Mouse (Mus musculus): ENCODE measurements around the gene Nhlrc4. TPM values are rescaled to one million over a fixed set of nuclear protein-coding genes. Genes with fewer than 3 reads are reported as not detected.
A peak's percentile ranks its signal among the peaks of the same experiment; 100 is the strongest.

Nhlrc4 gene
- total RNA-seq, 1 experiment from 2014 or later = not detected

DNA sequence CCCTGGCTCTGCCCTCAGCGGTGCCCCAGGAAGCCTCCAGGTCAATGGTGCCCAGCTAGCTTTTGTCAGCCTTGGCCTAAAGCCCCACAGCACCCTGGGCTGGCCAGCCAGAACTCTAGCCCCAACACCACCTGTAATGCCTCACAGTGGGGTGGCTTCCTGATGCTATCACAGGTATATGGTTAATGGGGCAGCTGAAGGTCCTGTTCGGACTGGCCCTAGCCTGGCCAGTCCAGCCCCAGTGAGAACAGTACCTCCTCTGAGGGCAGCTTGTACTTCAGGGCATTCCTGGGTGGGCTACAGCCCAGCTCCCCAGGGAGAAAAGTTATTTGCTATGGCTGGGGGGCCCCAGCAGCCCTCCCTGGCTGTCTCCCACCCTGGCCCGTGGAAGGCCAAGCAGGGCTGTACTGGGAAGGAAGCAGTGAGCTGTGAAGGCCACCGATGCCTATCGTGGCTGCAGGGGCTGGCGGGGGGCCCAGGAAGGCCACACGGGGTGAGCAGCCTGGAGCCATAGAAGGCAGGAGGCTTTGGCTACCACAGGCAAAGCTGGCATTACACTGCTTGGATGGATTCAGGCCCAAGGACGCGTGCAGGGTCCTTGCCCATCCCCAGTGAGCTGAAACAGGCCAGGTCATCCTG lies 875 bp upstream of the Nhlrc4 start:
- ATAC-seq (replicated peaks in 1 of 2; ENCODE audit: insufficient read depth in 1 of 2, low FRiP score in 2 of 2, low TSS enrichment in 1 of 2, low read depth in 1 of 2, poor library complexity in 2 of 2, severe bottlenecking in 2 of 2) = no peak

- ATAC-seq (replicated peaks in 1 of 2; ENCODE audit: insufficient read depth in 1 of 2, low FRiP score in 2 of 2, low TSS enrichment in 1 of 2, low read depth in 1 of 2, poor library complexity in 2 of 2, severe bottlenecking in 2 of 2) = no peak
These were observed 992 bp downstream of the Nhlrc4 start for GRCm38 (mm10) chr17:25943769-25944168.

GRCm38 (mm10) chr17:25943221-25943620 lies 1.5 kb downstream of the Nhlrc4 start:
- ATAC-seq (replicated peaks in 1 of 2; ENCODE audit: insufficient read depth in 1 of 2, low FRiP score in 2 of 2, low TSS enrichment in 1 of 2, low read depth in 1 of 2, poor library complexity in 2 of 2, severe bottlenecking in 2 of 2) = no peak

- ATAC-seq (replicated peaks in 1 of 2; ENCODE audit: insufficient read depth in 1 of 2, low FRiP score in 2 of 2, low TSS enrichment in 1 of 2, low read depth in 1 of 2, poor library complexity in 2 of 2, severe bottlenecking in 2 of 2) = no peak; a peak in 1 of 4 replicates
These were observed 2.1 kb downstream of the Nhlrc4 start for GRCm38 (mm10) chr17:25942597-25943151.

GRCm38 (mm10) chr17:25941511-25942241 lies 3.1 kb downstream of the Nhlrc4 start:
- ATAC-seq (replicated peaks in 1 of 2; ENCODE audit: insufficient read depth in 1 of 2, low FRiP score in 2 of 2, low TSS enrichment in 1 of 2, low read depth in 1 of 2, poor library complexity in 2 of 2, severe bottlenecking in 2 of 2) = peak; percentile 61 to 74

GRCm38 (mm10) chr17:25934526-25934925 lies 10.2 kb downstream of the Nhlrc4 start:
- no peak for ATAC-seq (replicated peaks in 1 of 2; ENCODE audit: insufficient read depth in 1 of 2, low FRiP score in 2 of 2, low TSS enrichment in 1 of 2, low read depth in 1 of 2, poor library complexity in 2 of 2, severe bottlenecking in 2 of 2)

DNA sequence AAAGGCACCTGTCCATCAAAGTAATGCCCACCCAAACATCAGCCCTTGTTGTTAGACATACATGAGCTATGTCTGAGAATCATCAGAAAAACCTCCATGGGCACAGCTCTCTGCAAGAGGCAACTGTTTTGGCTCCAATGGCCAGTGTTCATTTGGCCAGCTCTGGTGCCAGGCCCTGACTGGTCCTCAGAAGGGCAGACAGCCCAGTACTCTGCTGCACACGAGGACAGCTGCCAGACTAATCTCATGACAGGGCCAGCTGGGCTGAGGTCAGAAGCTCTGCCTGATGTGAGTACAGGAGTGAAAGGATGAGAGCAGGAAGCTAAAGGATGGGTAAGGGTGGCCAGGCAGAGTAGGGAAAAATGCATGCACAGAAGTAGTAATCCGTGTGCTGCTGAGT lies 19.4 kb downstream of the Nhlrc4 start:
- no peak for ATAC-seq (replicated peaks in 1 of 2; ENCODE audit: insufficient read depth in 1 of 2, low FRiP score in 2 of 2, low TSS enrichment in 1 of 2, low read depth in 1 of 2, poor library complexity in 2 of 2, severe bottlenecking in 2 of 2)

- no peak for ATAC-seq (replicated peaks in 1 of 2; ENCODE audit: insufficient read depth in 1 of 2, low FRiP score in 2 of 2, low TSS enrichment in 1 of 2, low read depth in 1 of 2, poor library complexity in 2 of 2, severe bottlenecking in 2 of 2)
These were observed 22.6 kb downstream of the Nhlrc4 start for GRCm38 (mm10) chr17:25922120-25922519.

GRCm38 (mm10) chr17:25919786-25920642 lies 24.7 kb downstream of the Nhlrc4 start:
- ATAC-seq (replicated peaks in 1 of 2; ENCODE audit: insufficient read depth in 1 of 2, low FRiP score in 2 of 2, low TSS enrichment in 1 of 2, low read depth in 1 of 2, poor library complexity in 2 of 2, severe bottlenecking in 2 of 2) = peak; percentile 94 to 96

GRCm38 (mm10) chr17:25919144-25919785 lies 25.5 kb downstream of the Nhlrc4 start, which contains the start of gene Rab40c:
Gene Rab40c, minus strand, starts transcription at chr17:25919727.
- ATAC-seq (replicated peaks in 1 of 2; ENCODE audit: insufficient read depth in 1 of 2, low FRiP score in 2 of 2, low TSS enrichment in 1 of 2, low read depth in 1 of 2, poor library complexity in 2 of 2, severe bottlenecking in 2 of 2) = no peak

- no peak for ATAC-seq (replicated peaks in 1 of 2; ENCODE audit: insufficient read depth in 1 of 2, low FRiP score in 2 of 2, low TSS enrichment in 1 of 2, low read depth in 1 of 2, poor library complexity in 2 of 2, severe bottlenecking in 2 of 2)
These were observed 26.6 kb downstream of the Nhlrc4 start for GRCm38 (mm10) chr17:25918037-25918750.

- no peak for ATAC-seq (replicated peaks in 1 of 2; ENCODE audit: insufficient read depth in 1 of 2, low FRiP score in 2 of 2, low TSS enrichment in 1 of 2, low read depth in 1 of 2, poor library complexity in 2 of 2, severe bottlenecking in 2 of 2)
These were observed 27.7 kb downstream of the Nhlrc4 start for GRCm38 (mm10) chr17:25916931-25917647.

- ATAC-seq (replicated peaks in 1 of 2; ENCODE audit: insufficient read depth in 1 of 2, low FRiP score in 2 of 2, low TSS enrichment in 1 of 2, low read depth in 1 of 2, poor library complexity in 2 of 2, severe bottlenecking in 2 of 2) = no peak
These were observed 30.5 kb downstream of the Nhlrc4 start for GRCm38 (mm10) chr17:25914295-25914694.

DNA sequence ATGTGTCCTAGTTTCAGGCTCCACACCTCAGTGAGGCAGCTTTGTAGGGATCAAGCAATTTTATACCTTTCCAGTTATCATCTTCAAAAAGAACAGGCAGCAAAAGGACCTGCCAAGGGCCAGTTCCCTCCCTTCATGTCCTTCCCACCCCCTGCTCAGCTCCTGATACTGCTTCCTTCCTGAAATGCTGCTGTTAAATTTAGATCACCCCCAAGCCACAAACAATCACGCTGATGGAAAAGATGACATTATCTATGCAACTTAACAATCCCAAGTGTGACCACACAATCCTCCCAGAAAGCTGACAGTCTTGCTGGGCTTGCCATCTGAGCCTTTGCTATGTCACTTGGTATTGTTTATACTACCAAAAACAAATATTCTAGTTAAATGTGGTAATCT lies 30.9 kb downstream of the Nhlrc4 start:
- ATAC-seq (replicated peaks in 1 of 2; ENCODE audit: insufficient read depth in 1 of 2, low FRiP score in 2 of 2, low TSS enrichment in 1 of 2, low read depth in 1 of 2, poor library complexity in 2 of 2, severe bottlenecking in 2 of 2) = no peak

DNA sequence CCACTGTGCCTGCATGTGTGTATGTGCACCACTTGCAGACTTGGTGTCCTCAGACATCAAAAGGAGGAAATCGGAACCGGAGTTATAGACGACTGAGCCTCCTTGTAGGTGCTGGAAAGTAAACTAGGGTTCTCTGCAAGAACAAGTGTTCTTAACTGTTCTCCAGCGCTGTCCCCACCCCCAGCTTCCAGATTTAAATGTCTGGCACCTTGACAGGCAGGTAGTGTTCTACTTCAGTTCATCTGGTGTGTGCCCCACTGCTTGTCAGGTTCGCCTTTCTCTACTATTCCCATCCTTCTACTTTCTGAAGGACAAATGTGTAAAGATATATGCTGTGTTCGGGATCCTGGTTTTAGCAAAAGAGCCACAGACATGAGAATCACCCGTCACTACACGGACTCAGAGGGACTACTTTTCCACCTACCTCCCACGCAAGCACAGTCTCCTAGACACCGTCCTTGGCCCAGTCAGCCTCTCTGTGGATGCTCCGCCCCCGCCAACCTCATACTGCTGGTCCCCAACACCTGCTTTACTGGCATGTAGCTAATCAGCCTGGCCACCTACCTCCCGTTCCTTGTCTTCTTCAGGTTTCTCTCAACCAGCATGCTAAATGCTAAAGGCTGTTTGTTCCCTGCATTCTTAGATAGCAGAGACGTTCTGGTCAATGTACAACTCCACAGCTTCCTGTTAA lies 31.4 kb downstream of the Nhlrc4 start:
- ATAC-seq (replicated peaks in 1 of 2; ENCODE audit: insufficient read depth in 1 of 2, low FRiP score in 2 of 2, low TSS enrichment in 1 of 2, low read depth in 1 of 2, poor library complexity in 2 of 2, severe bottlenecking in 2 of 2) = no peak

DNA sequence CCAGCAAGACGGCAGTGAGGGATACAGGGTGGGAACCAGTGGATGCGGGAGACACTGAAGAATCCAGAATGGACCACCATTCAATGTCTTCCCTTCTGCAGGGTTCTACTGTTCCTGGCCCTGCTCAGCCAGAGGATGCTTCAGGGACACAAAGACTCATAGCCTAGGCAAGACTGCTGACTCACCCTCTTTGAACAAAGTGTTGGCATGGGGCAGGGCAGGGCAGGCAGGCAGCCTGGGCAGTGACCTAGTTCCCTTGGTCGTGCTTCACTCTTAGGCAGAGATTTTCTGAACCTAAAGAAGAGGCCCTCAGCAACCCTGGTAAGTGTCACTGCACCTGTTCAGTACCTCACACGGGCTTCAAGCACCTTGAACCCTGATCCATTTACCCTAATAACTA lies 32.9 kb downstream of the Nhlrc4 start:
- peak; percentile 56 to 65; a peak in 3 of 4 replicates for ATAC-seq (replicated peaks in 1 of 2; ENCODE audit: insufficient read depth in 1 of 2, low FRiP score in 2 of 2, low TSS enrichment in 1 of 2, low read depth in 1 of 2, poor library complexity in 2 of 2, severe bottlenecking in 2 of 2)

Measured in hematopoietic stem cell, adult 5-6 weeks (primary cell).